Mouse (Mus musculus) naive thymus-derived CD4-positive, alpha-beta T cell, adult 2 months (primary cell): ENCODE measurements around the gene Olfr1504.
"Not testable (repeated sequence)": the region's sequence is repeated elsewhere in the genome, so short reads cannot be mapped to it uniquely, and the experiment has no call there.

Experiments
- DNase-seq: peaks from one replicate; pipeline ENCODE4 v3.0.0-alpha.2; 2011; ENCODE audit warnings: low read depth

Olfr1504 gene

DNA sequence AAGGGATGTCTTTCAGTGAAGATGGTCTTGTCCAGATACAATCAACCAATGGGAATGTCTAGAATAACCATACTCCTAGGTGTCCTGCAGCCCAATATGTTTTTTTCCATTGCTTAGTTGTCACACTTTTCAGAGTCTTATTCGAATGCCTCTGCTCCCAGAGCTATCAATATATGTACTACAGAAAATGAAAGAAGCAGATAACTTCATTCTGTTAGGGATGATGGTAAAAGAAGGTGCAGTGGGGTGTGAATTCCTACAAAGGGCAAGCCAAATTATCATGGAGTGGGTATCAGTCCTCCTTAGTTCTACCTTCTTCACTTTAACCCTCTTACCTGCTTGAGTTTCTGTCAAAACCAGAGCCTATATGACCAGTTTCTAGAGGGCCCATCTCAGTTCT, at the start of gene Olfr1504:
Olfr1504 (minus strand) TSS at position 101 of the 400 bp plus-strand sequence.
- DNase-seq = no peak

- DNase-seq = no peak
Observed at GRCm38 (mm10) chr19:13913230-13913629, 15.5 kb upstream of the Olfr1504 start, which contains the start of gene Olfr1505. TSS of gene Olfr1505 (plus strand) at chr19:13913530.

- no peak for DNase-seq
Observed at GRCm38 (mm10) chr19:13861495-13861894, 36.2 kb downstream of the Olfr1504 start, which contains the start of gene Olfr1502. TSS of gene Olfr1502 (plus strand) at chr19:13861795.

DNA sequence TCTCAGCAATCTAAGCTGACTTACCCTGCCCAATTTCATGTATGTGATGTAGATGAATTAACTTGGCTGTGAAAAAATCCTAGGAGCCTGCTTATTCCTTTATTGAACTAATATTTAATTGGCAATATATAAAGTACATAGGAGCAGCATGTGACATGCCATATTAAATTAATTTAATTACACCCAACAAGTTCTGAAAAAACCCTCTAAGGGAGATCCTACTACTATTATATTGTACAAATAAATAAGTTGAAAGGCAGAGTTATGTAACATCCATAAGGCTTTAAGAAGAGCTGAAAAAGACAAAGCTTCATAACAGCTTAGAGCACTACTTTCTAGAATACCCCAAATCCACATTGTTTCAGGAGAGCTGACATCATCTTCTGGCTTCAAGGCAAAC, 47.1 kb downstream of the Olfr1504 start, which contains the start of gene Olfr1501:
Olfr1501 (minus strand) TSS at position 101 of the 400 bp plus-strand sequence.
- not testable (repeated sequence) for DNase-seq
